Mouse (Mus musculus) midbrain, embryonic 14.5 days (tissue): ENCODE results near the gene Mapre3. TPM values are rescaled to one million over a fixed set of nuclear protein-coding genes. Genes with fewer than 3 reads are reported as not detected.

ENCODE experiments used
- ATAC-seq: fragments of 200-750 bp; cut with Nextera tagmentation; 2 replicates; pipeline ENCODE4 v1.8.0; 2017; ENCODE audit warnings: moderate number of reproducible peaks, moderate library complexity; ENCODE audit not compliant: low FRiP score, low TSS enrichment
- DNase-seq: peaks from one replicate; pipeline ENCODE4 v3.0.0-alpha.2; 2015
- H3K27ac ChIP-seq: fragments of 300-500 bp; sonication (generic); replicated peaks from 2 replicates; pipeline ENCODE4 v1.5.1; 2014; ENCODE audit warnings: mild to moderate bottlenecking, low read depth, low read length, moderate library complexity
- H3K27me3 ChIP-seq: fragments of 300-500 bp; sonication (generic); 2 replicates; pipeline ENCODE4 v1.6.1; 2014; ENCODE audit warnings: low read length, control low read depth, mixed read lengths; ENCODE audit not compliant: control insufficient read depth, insufficient read depth
- H3K36me3 ChIP-seq: fragments of 300-500 bp; sonication (generic); 2 replicates; pipeline ENCODE4 v1.6.1; 2014; ENCODE audit warnings: low read length, control low read depth; ENCODE audit not compliant: control insufficient read depth, insufficient read depth
- H3K4me1 ChIP-seq: fragments of 300-500 bp; sonication (generic); 2 replicates; pipeline ENCODE4 v1.6.1; 2014; ENCODE audit warnings: mild to moderate bottlenecking, antibody characterized with exemption, low read length, control low read depth; ENCODE audit not compliant: control insufficient read depth, insufficient read depth
- H3K4me2 ChIP-seq: fragments of 300-500 bp; sonication (generic); 2 replicates; pipeline ENCODE4 v1.6.1; 2014; ENCODE audit warnings: mild to moderate bottlenecking, low read length, moderate library complexity
- H3K4me3 ChIP-seq: fragments of 300-500 bp; sonication (generic); replicated peaks from 2 replicates; pipeline ENCODE4 v1.5.1; 2014; ENCODE audit warnings: low read depth, low read length
- H3K9ac ChIP-seq: fragments of 300-500 bp; sonication (generic); replicated peaks from 2 replicates; pipeline ENCODE4 v1.6.1; 2014; ENCODE audit warnings: mild to moderate bottlenecking, low read length, moderate library complexity
- H3K9me3 ChIP-seq: fragments of 300-500 bp; sonication (generic); 2 replicates; pipeline ENCODE4 v1.6.1; 2016; ENCODE audit warnings: low read length, control low read depth, mixed read lengths; ENCODE audit not compliant: control insufficient read depth
- WGBS: fragments of 180-500 bp; shearing (Covaris S2); extraction: QIAGEN DNeasy Blood & Tissue Kit; methylation state at CpG from one replicate; pipeline ENCODE4 v1.1.7; 2014; 5-methylcytosine and 5-hydroxymethylcytosine counted together
- polyA plus RNA-seq: library from polyadenylated mRNA; unstranded; fragments of >200 nt; fragmentation: Nextera tagmentation; extraction: Ambion mirVana; gene quantifications from 2 replicates; pipeline ENCODE4 v1.2.1, GENCODE M21; 2014

Mapre3 gene
- polyA plus RNA-seq, 1 experiment from 2014 or later = 129 TPM

DNA sequence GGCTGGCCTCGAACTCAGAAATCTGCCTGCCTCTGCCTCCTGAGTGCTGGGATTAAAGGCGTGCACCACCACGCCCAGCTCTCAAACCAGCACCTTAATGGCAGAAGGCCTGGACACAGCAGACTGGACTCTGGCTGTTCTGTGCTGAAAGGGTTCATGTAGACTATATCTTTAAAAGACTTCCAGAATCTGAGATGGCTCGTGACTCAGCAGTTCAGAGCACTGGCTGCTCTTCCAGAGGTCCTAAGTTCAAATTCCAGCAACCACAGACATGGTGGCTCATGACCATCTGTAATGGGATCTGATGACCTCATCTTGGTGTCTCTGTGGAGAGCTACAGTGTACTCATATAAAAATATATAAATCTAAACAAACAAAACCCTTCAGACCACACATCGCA is 87.4 kb downstream of the Mapre3 start:
- Histone ChIP-seq H3K36me3 (peaks cover 76% of the 10 kb centered on the region), H3K4me3 (no peak overlapping the region), H3K27ac (no peak overlapping the region), H3K4me2 (no peak overlapping the region), H3K27me3 (no peaks in the 10 kb centered on the region), H3K4me1 (peaks cover 11% of the 10 kb centered on the region; the same call in 1 of the 2 replicates), H3K9ac (no peak overlapping the region), H3K9me3 (no peaks in the 10 kb centered on the region)
- 90% methylated on average over 5 of the region's 5 CpGs for WGBS
- ATAC-seq = no peak
- no peak for DNase-seq

DNA sequence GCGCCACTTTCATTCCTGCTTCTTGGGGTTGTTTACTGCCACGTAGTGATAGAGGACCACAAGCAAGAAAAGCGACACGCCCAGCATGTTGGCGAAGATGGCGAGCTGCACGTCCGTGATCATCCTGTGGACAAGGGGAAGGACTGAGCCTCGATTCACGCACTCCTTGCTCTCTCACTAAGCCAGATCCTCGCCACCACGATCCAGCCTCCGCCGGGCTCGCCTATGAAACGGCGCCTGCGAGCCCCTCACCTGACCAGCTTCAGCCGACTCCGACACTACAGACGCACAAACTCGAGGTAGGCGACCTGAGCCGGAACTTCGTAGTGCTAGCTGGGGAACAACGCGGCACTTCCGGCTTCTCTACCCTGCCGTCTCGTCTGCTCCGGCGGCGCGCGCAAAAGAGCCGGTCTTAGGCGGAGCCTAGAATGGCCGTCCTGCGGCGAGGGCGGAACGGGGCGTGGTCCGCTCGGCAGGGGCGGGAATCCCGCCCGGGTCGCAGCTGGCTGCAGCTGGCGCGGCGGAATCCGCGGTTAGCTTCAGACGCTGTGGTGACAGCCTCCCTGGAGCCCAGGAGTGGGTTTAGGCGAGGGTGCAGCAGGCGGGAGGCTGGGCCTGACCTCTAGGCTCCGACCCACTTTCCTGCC is 93.1 kb downstream of the Mapre3 start, which contains the start of gene Ost4:
Ost4 (minus strand) TSS at position 376 of the 647 bp plus-strand sequence.
- WGBS = under 1% methylated on average over 58 of the region's 58 CpGs
- ATAC-seq = peak; percentile 96
- Histone ChIP-seq H3K4me2 (peak within 1 kb of the TSS; percentile 97), H3K9me3 (no peaks in the 10 kb centered on the region), H3K27ac (peak within 1 kb of the TSS; percentile 83), H3K9ac (peak within 1 kb of the TSS; percentile 81), H3K4me3 (peak within 1 kb of the TSS; percentile 73), H3K36me3 (peaks cover 36% of the 10 kb centered on the region), H3K4me1 (peaks cover 18% of the 10 kb centered on the region; the same call in 1 of the 2 replicates), H3K27me3 (no peaks in the 10 kb centered on the region)
- peak; percentile 97 for DNase-seq

DNA sequence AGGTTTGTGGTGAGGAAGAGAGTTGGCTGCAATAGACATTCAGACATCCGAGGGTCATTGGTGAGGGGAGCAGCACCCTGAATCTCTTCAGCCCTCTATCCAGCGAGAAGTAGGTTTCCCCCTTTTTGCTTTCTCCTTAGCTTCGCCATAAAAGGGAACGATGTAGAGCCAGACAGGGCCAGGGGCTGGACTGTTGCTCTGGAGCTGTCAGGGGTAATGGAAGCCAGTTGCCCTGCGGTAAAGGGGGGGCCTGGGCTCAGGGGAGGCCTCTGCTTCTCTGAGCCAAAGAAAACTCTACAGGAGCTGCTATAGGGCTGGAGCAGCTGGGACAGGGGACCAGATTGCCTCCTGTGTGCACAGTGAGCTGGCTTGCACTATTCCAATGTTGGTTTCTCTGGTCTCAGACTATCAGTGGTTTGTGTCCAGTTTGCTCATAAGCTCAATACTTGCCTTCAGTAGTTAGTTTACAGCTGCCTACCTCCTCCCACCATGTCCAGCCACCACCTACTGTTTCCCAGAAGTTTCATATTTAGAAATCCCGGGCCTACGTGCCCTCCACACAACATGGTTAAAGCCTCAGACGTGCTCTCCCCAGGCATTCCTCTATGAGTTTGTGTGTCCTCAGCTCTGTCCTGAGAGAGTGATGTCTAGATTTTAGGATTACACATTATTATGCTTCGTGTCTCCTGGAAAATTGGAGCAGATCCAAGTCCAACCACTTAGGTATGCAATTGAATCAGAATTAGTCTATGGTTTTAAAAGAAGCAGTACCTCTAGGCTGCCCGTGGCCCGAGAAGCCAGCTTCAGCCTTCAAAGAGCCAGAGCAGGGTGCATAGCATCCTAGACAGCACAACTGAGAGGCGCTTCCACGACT is 94.2 kb downstream of the Mapre3 start:
- DNase-seq (no peak), ATAC-seq (no peak)
- H3K36me3 ChIP-seq = peaks cover 25% of the 10 kb centered on the region
- H3K4me2 ChIP-seq = peak overlapping the region; percentile 97
- H3K9me3 ChIP-seq = no peaks in the 10 kb centered on the region
- H3K4me3 ChIP-seq = peak overlapping the region; percentile 73
- 58% methylated on average over 13 of the region's 13 CpGs for WGBS
- H3K9ac ChIP-seq = peak overlapping the region; percentile 81; the same call in 1 of the 2 replicates
- 0 out of 2 replicates have a peak overlapping the region, but pooled peaks have one; percentile 83 for H3K27ac ChIP-seq
- H3K27me3 ChIP-seq = no peaks in the 10 kb centered on the region
- H3K4me1 ChIP-seq = peaks cover 18% of the 10 kb centered on the region; the same call in 1 of the 2 replicates

DNA sequence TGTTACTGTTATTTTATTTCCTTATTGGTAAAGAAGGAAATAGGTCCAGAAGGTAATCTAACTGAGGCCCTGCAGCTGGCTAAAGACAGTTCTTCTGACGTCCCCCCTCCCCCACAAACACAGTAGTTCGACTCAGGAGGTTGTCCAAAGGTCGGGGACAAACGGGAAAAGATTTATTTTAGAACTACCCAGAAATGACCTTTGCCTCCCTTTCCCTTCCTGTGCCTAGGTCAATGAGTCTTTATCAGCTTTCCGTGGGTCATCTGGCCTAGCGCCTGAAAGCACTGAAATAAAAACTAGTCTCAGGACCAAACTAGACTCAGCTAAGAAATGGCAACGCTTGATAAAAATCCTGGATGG is 94.8 kb downstream of the Mapre3 start:
- Histone ChIP-seq H3K9ac (no peak overlapping the region), H3K27me3 (no peaks in the 10 kb centered on the region), H3K4me3 (no peak overlapping the region), H3K4me1 (peaks cover 18% of the 10 kb centered on the region; the same call in 1 of the 2 replicates), H3K4me2 (no peak overlapping the region), H3K9me3 (no peaks in the 10 kb centered on the region), H3K36me3 (peaks cover 19% of the 10 kb centered on the region), H3K27ac (no peak overlapping the region)
- ATAC-seq = no peak
- no peak for DNase-seq
- WGBS = 71% methylated on average over 7 of the region's 7 CpGs

DNA sequence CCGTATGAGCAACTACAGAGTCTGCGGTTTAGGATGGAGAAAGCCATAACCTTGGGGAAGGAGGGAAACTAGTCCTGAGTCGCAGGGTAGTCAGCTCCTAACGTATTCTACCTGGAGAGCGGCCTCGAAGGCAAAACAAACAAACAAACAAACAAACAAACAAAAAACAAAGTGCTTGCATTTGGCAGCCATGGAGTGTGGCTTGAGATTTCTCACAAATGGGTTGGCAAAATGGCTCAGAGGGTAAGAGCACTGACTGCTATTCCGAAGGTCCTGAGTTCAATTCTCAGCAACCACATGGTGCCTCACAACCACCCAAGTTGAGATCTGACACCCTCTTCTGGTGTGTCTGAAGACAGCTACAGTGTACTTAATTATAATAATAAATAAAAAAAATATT is 95.4 kb downstream of the Mapre3 start:
- no peak overlapping the region for H3K4me2 ChIP-seq
- no peak overlapping the region for H3K9ac ChIP-seq
- peaks cover 13% of the 10 kb centered on the region for H3K36me3 ChIP-seq
- H3K27me3 ChIP-seq = no peaks in the 10 kb centered on the region
- H3K27ac ChIP-seq = no peak overlapping the region
- 83% methylated on average over 7 of the region's 7 CpGs for WGBS
- ATAC-seq (no peak), DNase-seq (no peak)
- no peaks in the 10 kb centered on the region for H3K9me3 ChIP-seq
- H3K4me1 ChIP-seq = peaks cover 18% of the 10 kb centered on the region; the same call in 1 of the 2 replicates
- no peak overlapping the region for H3K4me3 ChIP-seq

DNA sequence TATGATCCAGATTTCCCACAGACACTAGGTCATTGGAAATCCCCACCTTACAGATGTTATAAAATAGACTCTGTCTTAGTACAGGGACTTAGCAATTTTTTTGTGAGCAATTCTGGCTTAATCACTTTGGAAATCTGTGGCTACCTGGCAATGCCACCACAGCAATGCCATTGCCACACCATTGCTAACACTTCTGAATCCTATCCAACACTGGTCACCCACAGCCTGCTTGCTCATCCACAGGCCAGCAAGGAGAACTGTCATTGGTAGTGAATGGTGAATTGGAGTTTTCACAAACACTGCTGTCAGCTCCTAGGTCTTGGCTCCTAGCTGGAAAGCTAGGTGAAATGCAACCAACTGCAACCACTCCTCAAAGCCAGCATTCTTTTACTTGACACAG is 96.0 kb downstream of the Mapre3 start:
- no peaks in the 10 kb centered on the region for H3K9me3 ChIP-seq
- H3K4me2 ChIP-seq = no peak overlapping the region
- H3K4me3 ChIP-seq = no peak overlapping the region
- no peak overlapping the region for H3K9ac ChIP-seq
- peaks cover 19% of the 10 kb centered on the region; the same call in 1 of the 2 replicates for H3K4me1 ChIP-seq
- DNase-seq (no peak), ATAC-seq (no peak)
- H3K27me3 ChIP-seq = no peaks in the 10 kb centered on the region
- H3K36me3 ChIP-seq = 0 out of 2 replicates have a peak, but pooled peaks cover 8% of the 10 kb centered on the region
- H3K27ac ChIP-seq = no peak overlapping the region

DNA sequence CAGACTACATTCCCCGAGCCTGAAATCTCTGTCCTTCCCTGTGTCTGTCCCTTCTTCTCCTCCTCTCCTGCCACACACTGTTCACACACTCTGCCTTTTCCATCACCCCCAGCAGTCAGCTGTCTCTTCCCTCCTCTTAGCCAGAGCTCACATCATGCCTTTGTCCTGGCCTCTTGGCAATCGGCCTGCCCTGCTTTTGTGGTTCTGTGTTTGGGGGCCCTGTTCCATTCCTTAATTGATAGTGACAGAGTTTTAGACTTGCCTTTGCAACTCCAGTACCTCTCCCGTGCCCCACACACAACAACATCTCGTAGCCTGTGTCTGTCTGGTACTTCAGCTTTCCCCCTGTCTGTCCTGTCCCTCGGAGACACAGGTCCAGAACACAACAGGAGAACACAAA is 97.7 kb downstream of the Mapre3 start:
- Histone ChIP-seq H3K4me3 (no peak overlapping the region), H3K4me1 (peaks cover 9% of the 10 kb centered on the region; the same call in 1 of the 2 replicates), H3K36me3 (no peaks in the 10 kb centered on the region), H3K27me3 (no peaks in the 10 kb centered on the region), H3K4me2 (no peak overlapping the region), H3K9me3 (no peaks in the 10 kb centered on the region), H3K9ac (no peak overlapping the region), H3K27ac (peak overlapping the region; percentile 58)
- no peak for DNase-seq
- ATAC-seq = no peak
- 54% methylated on average over 5 of the region's 5 CpGs for WGBS

DNA sequence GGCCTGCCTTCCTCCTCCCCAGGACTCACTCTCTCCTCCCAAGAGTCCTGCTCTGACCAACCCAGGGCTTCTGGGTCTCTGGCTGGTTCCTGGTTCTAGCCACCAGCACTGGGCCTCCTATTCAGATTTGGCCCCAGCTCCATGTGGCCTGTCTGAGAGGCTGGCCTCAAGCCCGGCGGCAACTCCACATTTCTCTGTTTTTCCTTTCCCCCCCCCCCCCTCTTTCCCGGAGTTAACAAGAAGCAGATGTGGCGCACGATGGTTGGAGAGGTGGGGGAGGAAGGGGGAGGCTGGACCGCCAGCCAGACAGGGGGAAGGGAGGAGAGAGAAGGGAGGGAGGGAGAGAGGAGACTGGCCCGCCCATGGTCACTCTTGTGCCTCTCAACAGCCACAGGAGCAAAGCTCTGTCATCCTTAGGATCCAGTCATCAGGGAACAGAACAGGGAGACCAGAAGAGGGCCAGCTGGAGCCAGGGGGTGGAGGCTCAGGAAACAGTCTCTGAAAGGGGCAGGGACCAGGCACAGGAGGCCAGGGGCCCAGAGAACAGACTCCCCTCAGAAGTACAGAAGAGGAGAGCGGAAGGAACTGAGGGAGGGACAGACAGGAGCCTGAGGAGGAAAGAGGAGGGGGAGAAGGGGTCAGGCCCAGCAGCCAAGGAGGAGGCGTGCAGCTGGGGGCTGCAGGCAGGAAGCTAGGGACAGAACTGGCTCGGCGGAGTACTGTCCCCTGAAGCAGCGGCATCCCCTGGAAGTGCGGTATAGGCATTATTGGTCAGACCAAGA is 98.8 kb downstream of the Mapre3 start, which contains the start of gene Emilin1:
Emilin1 (plus strand) TSS at position 343 of the 782 bp plus-strand sequence.
- WGBS = 34% methylated on average over 13 of the region's 13 CpGs
- Histone ChIP-seq H3K4me2 (peak within 1 kb of the TSS; percentile 21; the same call in 1 of the 2 replicates), H3K27me3 (no peaks in the 10 kb centered on the region), H3K4me1 (peaks cover 6% of the 10 kb centered on the region; the same call in 1 of the 2 replicates), H3K4me3 (no peak within 1 kb of the TSS), H3K36me3 (no peaks in the 10 kb centered on the region), H3K9ac (no peak within 1 kb of the TSS), H3K9me3 (no peaks in the 10 kb centered on the region), H3K27ac (peak within 1 kb of the TSS; percentile 58)
- DNase-seq (peak; percentile 53), ATAC-seq (no peak)
